ENCODE assay signal across 8 mouse cellular contexts in genomic region chr1:64121559-64122465, GRCm38 (mm10). TPM values are rescaled to one million over a fixed set of nuclear protein-coding genes. Genes with fewer than 3 reads are reported as not detected.
DNase-seq lines count a peak whose midpoint lies in the region; ATAC-seq lines count a peak whose summit lies in the region.

Gene Klf7 (minus strand): TSS chr1:64122282.

- WGBS in hindbrain, embryonic 12.5 days = 1% methylated on average over 81 of the region's 82 CpGs

- H3K4me3 ChIP-seq in hindbrain, embryonic 12.5 days = peak within 1 kb of the TSS; percentile 71

- peak; percentile 99 for DNase-seq in NIH3T3 (ENCODE audit: low read depth)
- DNase-seq in cerebellum, postnatal 10 days = peak; percentile 97 to 98
- peak; percentile 98 to 100 for DNase-seq in frontal cortex, postnatal 10 days (ENCODE audit: low spot score in 2 of 2)
- DNase-seq in layer of hippocampus, postnatal 14 days (ENCODE audit: low spot score in 2 of 2) = peak; percentile 97 to 99
- peak; percentile 96 for DNase-seq in lung, postnatal 14 days
- peak; percentile 87 for DNase-seq in retina, adult 2 months (ENCODE audit: low read depth, low spot score)
- DNase-seq in thymus, postnatal 36 days = peak; percentile 96 to 99

- no peaks in the 10 kb centered on the region for H3K36me3 ChIP-seq in hindbrain, embryonic 12.5 days

- H3K9ac ChIP-seq in hindbrain, embryonic 12.5 days = peak within 1 kb of the TSS; percentile 98

- peak; percentile 98 for ATAC-seq in hindbrain, embryonic 12.5 days (ENCODE audit: low FRiP score)

- peak within 1 kb of the TSS; percentile 100 for H3K27ac ChIP-seq in hindbrain, embryonic 12.5 days

- peak within 1 kb of the TSS; percentile 67 for H3K4me2 ChIP-seq in hindbrain, embryonic 12.5 days (replicated peaks)

- no peaks in the 10 kb centered on the region for H3K27me3 ChIP-seq in hindbrain, embryonic 12.5 days

- H3K4me1 ChIP-seq in hindbrain, embryonic 12.5 days = peaks cover 32% of the 10 kb centered on the region

- H3K9me3 ChIP-seq in hindbrain, embryonic 12.5 days (replicated peaks) = no peaks in the 10 kb centered on the region

RNA-seq across cellular contexts. Expression of gene Klf7, which starts in this region (rescaled TPM):
- polyA plus RNA-seq in hindbrain, embryonic 12.5 days (2016; fragmentation: Nextera tagmentation; extraction: Ambion mirVana) = 53.2 and 53.4 TPM in 2 replicates
- total RNA-seq in layer of hippocampus, postnatal 14 days (2021) = 10 to 100 TPM; 56.1 to 56.5 TPM

Comparison
In these comparisons a context has a peak if more than half of its experiments do, and no peak if none do; other contexts are left out.
1. Peak in every context shown above with its lines: DNase-seq, ATAC-seq, H3K4me3 ChIP-seq and H3K27ac ChIP-seq.